Mouse (Mus musculus) MEL (cell line): ENCODE data around the gene Ecsit. TPM values are rescaled to one million over a fixed set of nuclear protein-coding genes. Genes with fewer than 3 reads are reported as not detected.

ENCODE experiments used
- DNase-seq: peaks from one replicate; pipeline ENCODE4 v3.0.0; 2011; ENCODE audit warnings: low read depth, low spot score
- H3K27ac ChIP-seq: 2 replicates; pipeline ENCODE4 v1.5.1; 2012; ENCODE audit warnings: low read depth, mild to moderate bottlenecking, control low read depth, low read length, moderate library complexity; ENCODE audit not compliant: control insufficient read depth
- H3K27me3 ChIP-seq, 2 experiments: fragments of 150-350 bp in 1 of 2; sonication (generic) in 1 of 2; 2 replicates each; pipeline ENCODE4 v1.6.1; 2012; ENCODE audit warnings: low read length in 2 of 2, mild to moderate bottlenecking in 2 of 2, improper control_type of control experiment in 1 of 2, moderate library complexity in 1 of 2; ENCODE audit not compliant: insufficient read depth in 2 of 2, control insufficient read depth in 1 of 2
- H3K36me3 ChIP-seq, 2 experiments: 2 replicates each; pipeline ENCODE4 v1.6.1; 2012 to 2014; ENCODE audit warnings: low read length in 2 of 2, improper control_type of control experiment in 1 of 2, inconsistent platforms in 1 of 2, mild to moderate bottlenecking in 1 of 2; ENCODE audit not compliant: insufficient read depth in 2 of 2, control insufficient read depth in 1 of 2
- H3K4me1 ChIP-seq, 2 experiments: fragments of 150-350 bp in 1 of 2; sonication (generic) in 1 of 2; 2 replicates each; pipeline ENCODE4 v1.6.1; 2012; ENCODE audit warnings: low read length in 2 of 2, improper control_type of control experiment in 1 of 2, mild to moderate bottlenecking in 1 of 2; ENCODE audit not compliant: insufficient read depth in 2 of 2, control insufficient read depth in 1 of 2
- H3K4me3 ChIP-seq, 2 experiments: fragments of 150-350 bp in 1 of 2; sonication (generic) in 1 of 2; 2 replicates each; pipeline ENCODE4 v1.5.1; 2012; ENCODE audit warnings: low read depth in 2 of 2, low read length in 2 of 2, mild to moderate bottlenecking in 2 of 2, moderate library complexity in 2 of 2, control low read depth in 1 of 2, improper control_type of control experiment in 1 of 2; ENCODE audit not compliant: control insufficient read depth in 1 of 2, insufficient read depth in 1 of 2
- H3K79me2 ChIP-seq: 2 replicates; pipeline ENCODE4 v1.6.1; 2012; ENCODE audit warnings: mild to moderate bottlenecking, low read length, moderate library complexity; ENCODE audit not compliant: control insufficient read depth, poor library complexity, insufficient read depth
- H3K9ac ChIP-seq: 2 replicates; pipeline ENCODE4 v1.6.1; 2012; ENCODE audit warnings: low read depth, mild to moderate bottlenecking, control low read depth, low read length, moderate library complexity; ENCODE audit not compliant: control insufficient read depth, poor library complexity, severe bottlenecking
- H3K9me3 ChIP-seq: fragments of 150-350 bp; sonication (generic); replicated peaks from 2 replicates; pipeline ENCODE4 v1.6.1; 2012; ENCODE audit warnings: mild to moderate bottlenecking, low read length, improper control_type of control experiment, moderate library complexity; ENCODE audit not compliant: insufficient read depth
- CHD1 ChIP-seq: IDR thresholded peaks from 2 replicates; pipeline ENCODE4 v1.6.1; 2012; ENCODE audit warnings: low read depth, mild to moderate bottlenecking, inconsistent platforms, low read length, improper control_type of control experiment
- CHD2 ChIP-seq: IDR thresholded peaks from 2 replicates; pipeline ENCODE4 v1.6.1; 2011; ENCODE audit warnings: low read length, improper control_type of control experiment
- CTCF ChIP-seq, 3 experiments: IDR thresholded peaks in 2 of 3; conservative IDR thresholded peaks in 1 of 3; 2 replicates each; pipeline ENCODE4 v1.5.1; 2011 to 2012; ENCODE audit warnings: low read length in 3 of 3, low read depth in 2 of 3, mild to moderate bottlenecking in 2 of 3, improper control_type of control experiment in 1 of 3, inconsistent platforms in 1 of 3, mixed read lengths in 1 of 3, moderate library complexity in 1 of 3; ENCODE audit not compliant: control insufficient read depth in 1 of 3, insufficient read depth in 1 of 3, poor library complexity in 1 of 3, severe bottlenecking in 1 of 3
- ETS1 ChIP-seq: IDR thresholded peaks from 2 replicates; pipeline ENCODE4 v1.6.1; 2012; ENCODE audit warnings: low read depth, mild to moderate bottlenecking, inconsistent platforms, low read length, improper control_type of control experiment, moderate library complexity
- GABPA ChIP-seq: IDR thresholded peaks from 2 replicates; pipeline ENCODE4 v1.6.1; 2012; ENCODE audit warnings: low read depth, mild to moderate bottlenecking, inconsistent platforms, low read length, improper control_type of control experiment, moderate library complexity
- GATA1 ChIP-seq: IDR thresholded peaks from 2 replicates; pipeline ENCODE4 v1.6.1; 2011; ENCODE audit warnings: low read depth, low read length, improper control_type of control experiment
- HCFC1 ChIP-seq: IDR thresholded peaks from 2 replicates; pipeline ENCODE4 v1.6.1; 2012; ENCODE audit warnings: low read depth, mild to moderate bottlenecking, inconsistent platforms, low read length, improper control_type of control experiment, moderate library complexity
- KAT2A ChIP-seq: conservative IDR thresholded peaks from 2 replicates; pipeline ENCODE4 v1.6.1; 2012; ENCODE audit warnings: low read depth, low read length, improper control_type of control experiment, inconsistent platforms
- MAFK ChIP-seq: IDR thresholded peaks from 2 replicates; pipeline ENCODE4 v1.6.1; 2011; ENCODE audit warnings: low read depth, mild to moderate bottlenecking, low read length, improper control_type of control experiment, borderline replicate concordance
- MEF2A ChIP-seq: IDR thresholded peaks from 2 replicates; pipeline ENCODE4 v1.6.1; 2014; ENCODE audit warnings: low read depth, mild to moderate bottlenecking, inconsistent platforms, low read length, improper control_type of control experiment; ENCODE audit not compliant: poor library complexity, insufficient replicate concordance, severe bottlenecking; ENCODE audit errors: extremely low read depth
- MXI1 ChIP-seq: IDR thresholded peaks from 2 replicates; pipeline ENCODE4 v1.6.1; 2011; ENCODE audit warnings: mild to moderate bottlenecking, low read depth, low read length, improper control_type of control experiment
- MYB ChIP-seq: IDR thresholded peaks from 2 replicates; pipeline ENCODE4 v1.6.1; 2011; ENCODE audit warnings: mild to moderate bottlenecking, low read depth, low read length, improper control_type of control experiment
- NELFE ChIP-seq: IDR thresholded peaks from 2 replicates; pipeline ENCODE4 v1.6.1; 2011; ENCODE audit warnings: low read depth, low read length, improper control_type of control experiment
- POLR2A ChIP-seq, 2 experiments: IDR thresholded peaks; 2 replicates each; pipeline ENCODE4 v1.6.1; 2011 to 2012; ENCODE audit warnings: low read length in 2 of 2, mild to moderate bottlenecking in 2 of 2, control low read depth in 1 of 2, improper control_type of control experiment in 1 of 2, low read depth in 1 of 2, moderate library complexity in 1 of 2; ENCODE audit not compliant: control insufficient read depth in 1 of 2, insufficient read depth in 1 of 2, poor library complexity in 1 of 2
- POLR2AphosphoS2 ChIP-seq: IDR thresholded peaks from 2 replicates; pipeline ENCODE4 v1.6.1; 2011; ENCODE audit warnings: low read length, improper control_type of control experiment
- POLR2AphosphoS5 ChIP-seq: IDR thresholded peaks from 2 replicates; pipeline ENCODE4 v1.6.1; 2012; ENCODE audit warnings: low read depth, borderline replicate concordance, mild to moderate bottlenecking, inconsistent platforms, low read length, moderate library complexity, mixed read lengths
- RAD21 ChIP-seq: IDR thresholded peaks from 2 replicates; pipeline ENCODE4 v1.6.1; 2011; ENCODE audit warnings: mild to moderate bottlenecking, low read depth, low read length, improper control_type of control experiment
- SIN3A ChIP-seq: IDR thresholded peaks from 2 replicates; pipeline ENCODE4 v1.6.1; 2012; ENCODE audit warnings: low read length, improper control_type of control experiment, inconsistent platforms
- SMC3 ChIP-seq: IDR thresholded peaks from 2 replicates; pipeline ENCODE4 v1.6.1; 2011; ENCODE audit warnings: low read depth, low read length, improper control_type of control experiment
- TAL1 ChIP-seq: IDR thresholded peaks from 2 replicates; pipeline ENCODE4 v1.6.1; 2012; ENCODE audit warnings: mild to moderate bottlenecking, inconsistent platforms, low read length, moderate library complexity, mixed read lengths
- ZKSCAN1 ChIP-seq: IDR thresholded peaks from 2 replicates; pipeline ENCODE4 v1.6.1; 2012; ENCODE audit warnings: low read depth, mild to moderate bottlenecking, inconsistent platforms, low read length, improper control_type of control experiment, moderate library complexity
- ZNF384 ChIP-seq: IDR thresholded peaks from 2 replicates; pipeline ENCODE4 v1.6.1; 2012; ENCODE audit warnings: low read depth, mild to moderate bottlenecking, inconsistent platforms, low read length, improper control_type of control experiment
- polyA plus RNA-seq, 2 experiments: library from polyadenylated mRNA; stranded (reverse) in 1 of 2; unstranded in 1 of 2; fragments of >175 nt in 1 of 2; fragments of >200 nt in 1 of 2; gene quantifications; 2 replicates each; pipeline versions ENCODE4 v1.2.1 to v1.2.4; 2012; ENCODE audit warnings: low replicate concordance in 2 of 2, low read depth in 1 of 2; ENCODE audit not compliant: insufficient read length in 2 of 2, insufficient read depth in 1 of 2, missing spikeins in 1 of 2
- total RNA-seq: library from RNA; depleted of rRNA; stranded (reverse); fragments of 300-350 nt; gene quantifications from 2 replicates; pipeline ENCODE4 v1.2.3, GENCODE M21; 2012

The Ecsit gene
- total and polyA plus RNA-seq, 3 experiments, result 87.6 to 211 (median 183) TPM

- no peak overlapping the region for H3K4me3 ChIP-seq
- H3K79me2 ChIP-seq, result no peaks in the 10 kb centered on the region
- peak overlapping the region; percentile 78; the same call in 1 of the 2 replicates for H3K27ac ChIP-seq
- H3K27me3 ChIP-seq, result no peaks in the 10 kb centered on the region
- H3K36me3 ChIP-seq, result peaks cover 0 to 33% of the 10 kb centered on the region in 2 experiments; a peak in 2 of 4 replicates
- no peak for TF ChIP-seq POLR2A (IDR thresholded peaks at IDR 0.05; ENCODE audit: control insufficient read depth in 1 of 2, insufficient read depth in 1 of 2, low read depth in 1 of 2, low read length in 2 of 2, poor library complexity in 1 of 2)
- no peak for TF ChIP-seq MYB
- TF ChIP-seq CTCF (IDR thresholded peaks at IDR 0.05 in 2 of 3, conservative IDR thresholded peaks at IDR 0.05 in 1 of 3; ENCODE audit: control insufficient read depth in 1 of 3, insufficient read depth in 1 of 3, low read depth in 2 of 3, low read length in 3 of 3, poor library complexity in 1 of 3, severe bottlenecking in 1 of 3), result no peak
- no peak for TF ChIP-seq CHD2
- H3K9ac ChIP-seq, result peak overlapping the region; percentile 1; the same call in 1 of the 2 replicates
- DNase-seq, result no peak
- H3K4me1 ChIP-seq, result peaks cover 18 to 42% of the 10 kb centered on the region in 2 experiments
- H3K9me3 ChIP-seq, result no peaks in the 10 kb centered on the region
Observed at GRCm38 (mm10) chr9:22134246-22134890, 49.1 kb upstream of the Ecsit start.

- no peaks in the 10 kb centered on the region for H3K9me3 ChIP-seq
- no peak overlapping the region for H3K9ac ChIP-seq
- H3K27ac ChIP-seq, result no peak overlapping the region
- H3K4me1 ChIP-seq, result peaks cover 18 to 35% of the 10 kb centered on the region in 2 experiments
- DNase-seq, result no peak
- no peaks in the 10 kb centered on the region for H3K27me3 ChIP-seq
- no peak for TF ChIP-seq GATA1
- no peak for TF ChIP-seq POLR2A (IDR thresholded peaks at IDR 0.05; ENCODE audit: control insufficient read depth in 1 of 2, insufficient read depth in 1 of 2, low read depth in 1 of 2, low read length in 2 of 2, poor library complexity in 1 of 2)
- TF ChIP-seq POLR2AphosphoS5, result no peak
- no peak for TF ChIP-seq MEF2A
- TF ChIP-seq RAD21, result no peak
- no peak for TF ChIP-seq HCFC1
- no peak overlapping the region for H3K4me3 ChIP-seq
- H3K36me3 ChIP-seq, result peaks cover 0 to 28% of the 10 kb centered on the region in 2 experiments; a peak in 2 of 4 replicates
- H3K79me2 ChIP-seq, result no peaks in the 10 kb centered on the region
Observed at GRCm38 (mm10) chr9:22132220-22132619, 47.0 kb upstream of the Ecsit start.

GRCm38 (mm10) chr9:22131226-22131981 lies 46.2 kb upstream of the Ecsit start:
- H3K4me3 ChIP-seq, result no peak overlapping the region
- no peaks in the 10 kb centered on the region for H3K79me2 ChIP-seq
- no peak overlapping the region for H3K9ac ChIP-seq
- no peak for DNase-seq
- H3K27me3 ChIP-seq, result no peaks in the 10 kb centered on the region
- H3K36me3 ChIP-seq, result peaks cover 0 to 21% of the 10 kb centered on the region in 2 experiments; a peak in 2 of 4 replicates
- TF ChIP-seq CTCF (IDR thresholded peaks at IDR 0.05 in 2 of 3, conservative IDR thresholded peaks at IDR 0.05 in 1 of 3; ENCODE audit: control insufficient read depth in 1 of 3, insufficient read depth in 1 of 3, low read depth in 2 of 3, low read length in 3 of 3, poor library complexity in 1 of 3, severe bottlenecking in 1 of 3) (no peak), GATA1 (no peak), ETS1 (no peak), ZNF384 (no peak), TAL1 (no peak), KAT2A (no peak), NELFE (no peak), SMC3 (no peak), MXI1 (no peak), SIN3A (no peak), HCFC1 (no peak), ZKSCAN1 (no peak), CHD1 (no peak), MAFK (no peak), POLR2AphosphoS2 (no peak), GABPA (no peak)
- H3K27ac ChIP-seq, result no peak overlapping the region
- H3K9me3 ChIP-seq, result no peaks in the 10 kb centered on the region
- peaks cover 16 to 27% of the 10 kb centered on the region in 2 experiments for H3K4me1 ChIP-seq
